Mouse (Mus musculus) liver, adult 2 months (tissue): Measurements from ENCODE around the gene Ankrd11. TPM values are rescaled to one million over a fixed set of nuclear protein-coding genes. Genes with fewer than 3 reads are reported as not detected.

Experiments
- DNase-seq: peaks from one replicate; pipeline ENCODE4 v3.0.0-alpha.2; 2011; ENCODE audit warnings: low read depth, low spot score; ENCODE audit errors: extremely low read depth
- H3K27ac ChIP-seq: fragments of 200-500 bp; replicated peaks from 2 replicates; pipeline ENCODE4 v1.5.1; 2012; ENCODE audit warnings: low read depth, mild to moderate bottlenecking, control low read depth, inconsistent platforms, low read length; ENCODE audit not compliant: insufficient read depth
- H3K27me3 ChIP-seq: fragments of 200-500 bp; 2 replicates; pipeline ENCODE4 v1.6.1; 2012; ENCODE audit warnings: mild to moderate bottlenecking, moderate library complexity, low read length, inconsistent platforms; ENCODE audit not compliant: control insufficient read depth, insufficient read depth
- H3K36me3 ChIP-seq: fragments of 200-500 bp; 2 replicates; pipeline ENCODE4 v1.6.1; 2012; ENCODE audit warnings: low read length, inconsistent platforms; ENCODE audit not compliant: control insufficient read depth, insufficient read depth
- H3K4me1 ChIP-seq: fragments of 200-500 bp; 2 replicates; pipeline ENCODE4 v1.6.1; 2011; ENCODE audit warnings: low read length; ENCODE audit not compliant: control insufficient read depth, insufficient read depth
- H3K4me3 ChIP-seq: fragments of 200-500 bp; 2 replicates; pipeline ENCODE4 v1.5.1; 2011; ENCODE audit warnings: low read depth, mild to moderate bottlenecking, control low read depth, low read length, moderate library complexity; ENCODE audit not compliant: insufficient read depth
- H3K79me2 ChIP-seq: fragments of 200-500 bp; 2 replicates; pipeline ENCODE4 v1.6.1; 2012; ENCODE audit warnings: inconsistent platforms, mild to moderate bottlenecking, low read length, moderate library complexity; ENCODE audit not compliant: control insufficient read depth, insufficient read depth
- H3K9ac ChIP-seq: fragments of 200-500 bp; 2 replicates; pipeline ENCODE4 v1.6.1; 2012; ENCODE audit warnings: low read depth, mild to moderate bottlenecking, control low read depth, inconsistent platforms, low read length
- CTCF ChIP-seq: fragments of 200-500 bp; IDR thresholded peaks from 2 replicates; pipeline ENCODE4 v1.5.1; 2011; ENCODE audit warnings: low read depth, low read length, control low read depth
- POLR2A ChIP-seq: fragments of 200-500 bp; IDR thresholded peaks from 2 replicates; pipeline ENCODE4 v1.6.1; 2011; ENCODE audit warnings: low read length, control low read depth; ENCODE audit not compliant: insufficient read depth; ENCODE audit errors: extremely low read depth
- WGBS: fragments of 180-500 bp; shearing (Covaris S2); methylation state at CpG from one replicate; pipeline ENCODE4 v1.1.7; 2018; 5-methylcytosine and 5-hydroxymethylcytosine counted together
- polyA plus RNA-seq: library from polyadenylated mRNA; depleted of rRNA; stranded (reverse); fragments of >200 nt; gene quantifications from 2 replicates; pipeline ENCODE4 v1.2.3, GENCODE M21; 2012
- total RNA-seq: library from RNA; depleted of rRNA; stranded (reverse); fragments of >200 nt; gene quantifications from 2 replicates; pipeline ENCODE4 v1.2.3, GENCODE M21; 2014

Gene Ankrd11
- total and polyA plus RNA-seq, 2 experiments, result 22.1 to 28.3 TPM

DNA sequence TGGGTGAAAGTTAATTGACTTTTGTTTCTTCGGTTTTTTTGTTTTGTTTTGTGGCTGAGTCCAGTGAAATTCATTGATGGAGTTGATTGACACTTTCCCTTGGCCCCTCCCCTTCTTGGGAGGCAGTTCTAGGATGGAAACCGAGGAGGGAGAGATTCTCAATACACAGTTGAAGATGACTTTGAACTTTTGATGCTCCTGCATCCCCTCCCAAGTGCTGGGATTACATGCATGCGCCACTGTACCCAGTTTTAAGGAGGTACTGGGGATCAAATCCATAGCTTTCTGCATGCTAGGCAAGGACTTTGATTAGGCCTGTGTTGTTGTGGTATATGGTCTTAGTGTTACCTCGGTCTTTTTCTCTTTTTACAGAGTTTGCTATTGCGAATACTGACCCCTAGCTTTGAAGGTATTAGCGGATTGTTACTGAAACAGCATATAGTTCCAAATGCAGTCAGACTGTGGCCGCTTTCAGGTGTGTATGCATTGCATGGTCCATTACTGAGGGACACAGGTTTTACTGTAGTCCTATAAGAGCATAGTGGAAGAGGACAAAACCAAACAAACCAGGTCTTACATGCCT is 24.1 kb upstream of the Ankrd11 start:
- peak overlapping the region; percentile 87 for H3K9ac ChIP-seq
- 0 out of 2 replicates have a peak, but pooled peaks cover 2% of the 10 kb centered on the region for H3K36me3 ChIP-seq
- DNase-seq, result no peak
- H3K27me3 ChIP-seq, result no peaks in the 10 kb centered on the region
- TF ChIP-seq POLR2A (no peak), CTCF (no peak)
- WGBS, result 36% methylated on average over 7 of the region's 7 CpGs
- peaks cover 13% of the 10 kb centered on the region for H3K4me1 ChIP-seq
- peak overlapping the region; percentile 77 for H3K27ac ChIP-seq
- peak overlapping the region; percentile 93 for H3K4me3 ChIP-seq
- H3K79me2 ChIP-seq, result peaks cover 8% of the 10 kb centered on the region; the same call in 1 of the 2 replicates

DNA sequence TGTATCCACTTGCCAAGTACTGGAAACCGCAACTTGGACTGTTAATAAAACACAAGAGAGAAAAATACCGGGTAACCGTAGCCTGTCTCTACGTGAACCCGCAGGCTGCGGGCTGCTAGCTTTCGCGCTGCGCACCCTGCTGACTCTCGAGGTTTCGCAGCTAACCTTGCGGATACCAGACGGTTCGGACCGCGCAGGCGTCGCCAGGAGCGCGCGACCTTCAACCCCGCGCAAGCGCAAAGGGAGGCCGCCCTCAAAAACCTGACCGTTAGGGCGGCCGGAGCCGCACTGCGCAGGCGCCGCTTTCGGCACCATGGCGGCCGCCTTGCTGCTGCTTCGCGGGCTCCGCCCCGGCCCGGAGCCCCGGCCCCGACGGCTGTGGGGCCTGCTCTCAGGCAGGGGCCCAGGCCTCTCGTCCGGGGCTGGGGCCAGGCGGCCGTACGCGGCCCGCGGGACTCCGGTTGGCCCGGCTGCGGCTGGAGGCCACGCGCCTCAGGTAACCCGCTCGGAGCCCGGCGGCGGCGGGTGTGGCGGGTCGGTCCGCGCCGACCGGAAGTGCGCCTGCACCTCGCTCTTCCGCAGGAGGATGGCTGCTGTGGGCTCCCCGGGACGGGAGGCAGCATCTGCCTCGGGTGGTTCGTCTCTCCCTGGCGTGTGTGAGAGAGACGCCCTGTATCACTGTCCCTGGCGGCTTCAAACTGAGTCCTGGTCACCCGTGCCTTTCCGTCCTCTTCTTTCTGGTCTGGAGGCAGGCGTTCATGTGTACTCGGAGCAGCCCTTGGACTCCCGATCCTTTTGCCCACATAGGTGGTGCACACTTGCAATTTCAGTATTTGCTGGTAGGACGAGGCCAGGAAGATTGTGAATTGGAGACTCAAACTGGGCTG is 23.4 kb upstream of the Ankrd11 start:
- peak overlapping the region; percentile 93 for H3K4me3 ChIP-seq
- H3K4me1 ChIP-seq, result peaks cover 13% of the 10 kb centered on the region
- peaks cover 8% of the 10 kb centered on the region; the same call in 1 of the 2 replicates for H3K79me2 ChIP-seq
- no peaks in the 10 kb centered on the region for H3K27me3 ChIP-seq
- H3K36me3 ChIP-seq, result no peaks in the 10 kb centered on the region
- H3K27ac ChIP-seq, result peak overlapping the region; percentile 88
- under 1% methylated on average over 84 of the region's 84 CpGs for WGBS
- peak; percentile 85 for DNase-seq
- peak; percentile 58 for TF ChIP-seq CTCF
- peak; percentile 87 for TF ChIP-seq POLR2A
- peak overlapping the region; percentile 87 for H3K9ac ChIP-seq

DNA sequence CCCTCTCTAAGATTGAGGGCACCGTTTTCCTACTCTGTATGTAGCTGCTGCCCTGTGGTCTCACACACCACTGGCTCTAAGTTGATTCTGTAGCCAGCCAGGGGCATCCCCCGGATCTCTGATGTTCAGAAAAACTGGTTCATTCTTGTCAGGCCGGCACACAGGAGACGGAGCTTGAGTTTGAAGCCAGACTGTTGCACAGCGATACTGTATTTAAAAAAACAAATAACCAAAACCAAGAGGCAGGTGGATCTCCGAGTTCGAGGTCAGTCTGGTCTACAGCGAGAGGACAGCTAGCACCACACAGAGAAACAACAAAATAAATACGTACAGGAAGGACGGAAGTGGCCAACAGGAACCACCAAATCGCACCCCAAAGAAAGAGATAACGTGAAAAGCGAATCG is 22.7 kb upstream of the Ankrd11 start:
- DNase-seq, result no peak

DNA sequence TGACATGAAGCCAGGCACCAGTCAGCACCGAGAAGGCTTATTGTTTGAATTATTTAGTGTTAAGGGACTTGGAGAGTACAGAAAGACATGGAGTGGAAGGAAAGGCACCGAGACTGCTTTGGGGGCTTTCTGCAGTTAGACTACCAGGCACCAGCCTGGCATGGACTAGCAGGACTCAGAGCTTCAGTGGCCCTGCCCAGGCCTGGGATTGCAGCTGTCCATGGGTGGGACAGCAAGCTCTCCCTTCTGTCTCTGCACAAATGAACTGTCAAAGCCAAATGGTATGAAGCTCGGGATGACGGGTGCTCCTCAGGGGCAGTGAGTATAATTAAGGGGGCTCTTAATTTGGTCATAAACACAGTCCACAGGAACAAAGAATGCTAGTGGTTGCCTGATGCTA is 22.0 kb upstream of the Ankrd11 start:
- Histone ChIP-seq H3K27ac (peak overlapping the region; percentile 88; the same call in 1 of the 2 replicates), H3K4me3 (no peak overlapping the region), H3K27me3 (no peaks in the 10 kb centered on the region), H3K9ac (peak overlapping the region; percentile 29; the same call in 1 of the 2 replicates), H3K4me1 (peaks cover 13% of the 10 kb centered on the region), H3K79me2 (peaks cover 8% of the 10 kb centered on the region; the same call in 1 of the 2 replicates), H3K36me3 (no peaks in the 10 kb centered on the region)
- WGBS, result 85% methylated on average over 4 of the region's 4 CpGs
- no peak for TF ChIP-seq POLR2A
- TF ChIP-seq CTCF, result no peak
- no peak for DNase-seq

More for the DNA sequence above, 22.7 kb upstream of the Ankrd11 start:
- no peaks in the 10 kb centered on the region for H3K27me3 ChIP-seq
- H3K79me2 ChIP-seq, result peaks cover 8% of the 10 kb centered on the region; the same call in 1 of the 2 replicates
- peaks cover 13% of the 10 kb centered on the region for H3K4me1 ChIP-seq
- peak overlapping the region; percentile 88 for H3K27ac ChIP-seq
- 1% methylated on average over 14 of the region's 14 CpGs for WGBS
- H3K4me3 ChIP-seq, result peak overlapping the region; percentile 93
- TF ChIP-seq POLR2A (no peak), CTCF (no peak)
- peak overlapping the region; percentile 78 for H3K9ac ChIP-seq
- H3K36me3 ChIP-seq, result no peaks in the 10 kb centered on the region

DNA sequence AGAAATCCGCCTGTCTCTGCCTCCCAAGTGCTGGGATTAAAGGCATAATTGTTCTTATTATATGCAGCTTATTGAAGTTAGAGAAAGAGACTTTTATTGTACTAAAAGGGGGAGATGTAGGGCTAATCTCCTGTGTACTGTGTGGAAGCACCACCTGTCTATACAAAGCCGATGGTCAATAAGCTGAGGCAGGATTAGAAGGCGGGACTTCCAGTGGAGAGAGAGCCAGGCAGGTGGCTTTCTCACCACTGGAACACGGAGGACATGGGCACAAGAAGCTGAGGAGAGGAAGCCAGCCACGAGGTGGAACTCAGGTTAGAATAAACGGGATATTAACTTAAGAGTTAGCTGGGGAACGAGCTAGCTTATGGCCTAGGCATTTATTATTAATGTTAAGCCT is 20.6 kb upstream of the Ankrd11 start, which contains the start of gene Spg7:
Gene Spg7, plus strand, starts transcription at position 222 of the 400 bp plus-strand sequence.
- Histone ChIP-seq H3K27ac (0 out of 2 replicates have a peak within 1 kb of the TSS, but pooled peaks have one; percentile 15), H3K9ac (0 out of 2 replicates have a peak within 1 kb of the TSS, but pooled peaks have one; percentile 2), H3K36me3 (no peaks in the 10 kb centered on the region), H3K27me3 (no peaks in the 10 kb centered on the region), H3K4me3 (no peak within 1 kb of the TSS), H3K4me1 (peaks cover 13% of the 10 kb centered on the region), H3K79me2 (peaks cover 8% of the 10 kb centered on the region; the same call in 1 of the 2 replicates)
- 85% methylated on average over 7 of the region's 7 CpGs for WGBS
- no peak for DNase-seq
- TF ChIP-seq POLR2A (no peak), CTCF (no peak)

DNA sequence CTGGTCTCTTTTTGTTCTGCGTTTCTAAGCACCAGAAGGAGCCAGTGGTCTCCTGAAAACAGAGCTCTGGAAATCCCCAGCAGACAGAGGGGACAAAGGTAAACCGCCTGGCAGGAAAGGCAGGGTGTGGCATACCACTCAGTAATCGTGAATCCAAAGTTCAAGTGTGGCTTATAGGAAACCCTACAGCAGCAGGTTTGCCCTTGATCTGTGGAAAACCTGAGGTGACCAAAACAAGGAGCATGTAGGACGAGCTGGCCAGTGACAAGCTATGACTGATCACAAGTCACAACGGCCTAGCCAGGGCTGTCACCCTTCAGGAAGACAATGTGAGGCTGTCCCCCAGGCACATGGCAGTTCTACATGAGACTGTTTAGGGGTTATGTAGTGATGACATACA is 9.4 kb upstream of the Ankrd11 start:
- peak; percentile 45 for DNase-seq
- H3K36me3 ChIP-seq, result no peaks in the 10 kb centered on the region
- no peak overlapping the region for H3K27ac ChIP-seq
- H3K27me3 ChIP-seq, result no peaks in the 10 kb centered on the region
- 19% methylated on average over 5 of the region's 5 CpGs for WGBS
- TF ChIP-seq CTCF (no peak), POLR2A (no peak)
- H3K4me3 ChIP-seq, result no peak overlapping the region
- no peak overlapping the region for H3K9ac ChIP-seq
- peaks cover 4% of the 10 kb centered on the region for H3K4me1 ChIP-seq
- H3K79me2 ChIP-seq, result no peaks in the 10 kb centered on the region
